Mouse (Mus musculus) embryonic facial prominence, embryonic 11.5 days (tissue): ENCODE measurements at regions not wholly inside any gene's neighbourhood (a gene's known extent, or its start where the extent isn't known, plus 50 kb on each side); places are given as distances from the start of the nearest gene placed in this dataset.

ENCODE experiments used
- ATAC-seq: fragments of 200-750 bp; cut with Nextera tagmentation; replicated peaks from 2 replicates; pipeline ENCODE4 v1.8.0; 2017; ENCODE audit warnings: low read depth; ENCODE audit not compliant: insufficient number of reproducible peaks, low FRiP score, low TSS enrichment
- DNase-seq: peaks from one replicate; pipeline ENCODE4 v3.0.0-alpha.2; 2015; ENCODE audit warnings: low spot score
- H3K27ac ChIP-seq: fragments of 300-500 bp; sonication (generic); replicated peaks from 2 replicates; pipeline ENCODE4 v1.5.1; 2014; ENCODE audit warnings: mild to moderate bottlenecking, low read depth, low read length, control low read depth
- H3K27me3 ChIP-seq: fragments of 300-500 bp; sonication (generic); 2 replicates; pipeline ENCODE4 v1.6.1; 2014; ENCODE audit warnings: mild to moderate bottlenecking, low read length, moderate library complexity, mixed read lengths; ENCODE audit not compliant: control insufficient read depth, insufficient read depth
- H3K36me3 ChIP-seq: fragments of 300-500 bp; sonication (generic); replicated peaks from 2 replicates; pipeline ENCODE4 v1.6.1; 2014; ENCODE audit warnings: low read depth, mild to moderate bottlenecking, low read length, moderate library complexity, mixed read lengths; ENCODE audit not compliant: control insufficient read depth, insufficient read depth
- H3K4me1 ChIP-seq: fragments of 300-500 bp; sonication (generic); 2 replicates; pipeline ENCODE4 v1.6.1; 2014; ENCODE audit warnings: low read length, mixed read lengths; ENCODE audit not compliant: control insufficient read depth, insufficient read depth
- H3K4me2 ChIP-seq: fragments of 300-500 bp; sonication (generic); 2 replicates; pipeline ENCODE4 v1.6.1; 2014; ENCODE audit warnings: low read depth, mild to moderate bottlenecking, control low read depth, low read length, moderate library complexity
- H3K4me3 ChIP-seq: fragments of 300-500 bp; sonication (generic); 2 replicates; pipeline ENCODE4 v1.5.1; 2014; ENCODE audit warnings: low read depth, low read length, control low read depth
- H3K9ac ChIP-seq: fragments of 300-500 bp; sonication (generic); replicated peaks from 2 replicates; pipeline ENCODE4 v1.6.1; 2014; ENCODE audit warnings: mild to moderate bottlenecking, control low read depth, low read length
- H3K9me3 ChIP-seq: fragments of 300-500 bp; sonication (generic); replicated peaks from 2 replicates; pipeline ENCODE4 v1.6.1; 2016; ENCODE audit warnings: mild to moderate bottlenecking, low read length, inconsistent platforms, mixed read lengths; ENCODE audit not compliant: control insufficient read depth
- WGBS: fragments of 180-500 bp; shearing (Covaris S2); extraction: QIAGEN DNeasy Blood & Tissue Kit; methylation state at CpG from one replicate; pipeline ENCODE4 v1.1.7; 2014; 5-methylcytosine and 5-hydroxymethylcytosine counted together

- 50% methylated on average over 3 of the region's 3 CpGs for WGBS
- Histone ChIP-seq H3K27me3 (no peaks in the 10 kb centered on the region), H3K27ac (no peak overlapping the region), H3K36me3 (no peaks in the 10 kb centered on the region), H3K4me2 (no peak overlapping the region), H3K4me1 (no peaks in the 10 kb centered on the region), H3K9ac (no peak overlapping the region), H3K4me3 (no peak overlapping the region), H3K9me3 (no peaks in the 10 kb centered on the region)
- DNase-seq (no peak), ATAC-seq (no peak)
These were observed 712.3 kb upstream of the Klhl29 start for GRCm38 (mm10) chr12:6087627-6088350.

- WGBS, result 36% methylated on average over 2 of the region's 2 CpGs
- Histone ChIP-seq H3K9ac (no peak overlapping the region), H3K4me2 (no peak overlapping the region), H3K36me3 (no peaks in the 10 kb centered on the region), H3K4me3 (no peak overlapping the region), H3K27ac (no peak overlapping the region), H3K9me3 (no peaks in the 10 kb centered on the region), H3K4me1 (no peaks in the 10 kb centered on the region), H3K27me3 (no peaks in the 10 kb centered on the region)
- ATAC-seq (no peak), DNase-seq (peak; percentile 3)
These were observed 711.6 kb upstream of the Klhl29 start for GRCm38 (mm10) chr12:6087071-6087470.

GRCm38 (mm10) chr12:6046866-6047689, 671.6 kb upstream of the Klhl29 start:
- Histone ChIP-seq H3K27me3 (no peaks in the 10 kb centered on the region), H3K4me1 (no peaks in the 10 kb centered on the region), H3K9ac (no peak overlapping the region), H3K4me2 (no peak overlapping the region), H3K4me3 (no peak overlapping the region), H3K27ac (no peak overlapping the region), H3K36me3 (no peaks in the 10 kb centered on the region), H3K9me3 (no peaks in the 10 kb centered on the region)
- DNase-seq (no peak), ATAC-seq (no peak)
- WGBS, result 65% methylated on average over 9 of the region's 9 CpGs

- no peak for ATAC-seq
- H3K4me2 ChIP-seq, result no peak overlapping the region
- H3K4me3 ChIP-seq, result no peak overlapping the region
- H3K9me3 ChIP-seq, result no peaks in the 10 kb centered on the region
- no peak overlapping the region for H3K27ac ChIP-seq
- H3K9ac ChIP-seq, result no peak overlapping the region
- no peak for DNase-seq
- H3K36me3 ChIP-seq, result no peaks in the 10 kb centered on the region
- no peaks in the 10 kb centered on the region for H3K27me3 ChIP-seq
- no peaks in the 10 kb centered on the region for H3K4me1 ChIP-seq
- WGBS, result 78% methylated on average over 2 of the region's 2 CpGs
These were observed 670.6 kb upstream of the Klhl29 start for GRCm38 (mm10) chr12:6046110-6046509.

GRCm38 (mm10) chr12:6042326-6042725, 666.8 kb upstream of the Klhl29 start:
- H3K4me2 ChIP-seq, result no peak overlapping the region
- no peaks in the 10 kb centered on the region for H3K27me3 ChIP-seq
- H3K4me3 ChIP-seq, result no peak overlapping the region
- no peaks in the 10 kb centered on the region for H3K4me1 ChIP-seq
- ATAC-seq, result no peak
- H3K36me3 ChIP-seq, result no peaks in the 10 kb centered on the region
- no peak overlapping the region for H3K27ac ChIP-seq
- WGBS, result 28% methylated on average over 1 of the region's 1 CpGs
- no peak overlapping the region for H3K9ac ChIP-seq
- DNase-seq, result peak; percentile 77
- H3K9me3 ChIP-seq, result no peaks in the 10 kb centered on the region

- Histone ChIP-seq H3K27ac (no peak overlapping the region), H3K36me3 (no peaks in the 10 kb centered on the region), H3K4me2 (no peak overlapping the region), H3K4me1 (no peaks in the 10 kb centered on the region), H3K9me3 (no peaks in the 10 kb centered on the region), H3K27me3 (no peaks in the 10 kb centered on the region), H3K4me3 (no peak overlapping the region), H3K9ac (no peak overlapping the region)
- WGBS, result 87% methylated on average over 3 of the region's 3 CpGs
- DNase-seq (no peak), ATAC-seq (no peak)
These were observed 648.6 kb upstream of the Klhl29 start for GRCm38 (mm10) chr12:6024111-6024510.

- H3K36me3 ChIP-seq, result no peaks in the 10 kb centered on the region
- no peak overlapping the region for H3K27ac ChIP-seq
- H3K4me1 ChIP-seq, result no peaks in the 10 kb centered on the region
- no peaks in the 10 kb centered on the region for H3K27me3 ChIP-seq
- H3K4me2 ChIP-seq, result no peak overlapping the region
- H3K4me3 ChIP-seq, result no peak overlapping the region
- ATAC-seq (no peak), DNase-seq (no peak)
- 75% methylated on average over 2 of the region's 2 CpGs for WGBS
- no peaks in the 10 kb centered on the region for H3K9me3 ChIP-seq
- H3K9ac ChIP-seq, result no peak overlapping the region
These were observed 647.0 kb upstream of the Klhl29 start for GRCm38 (mm10) chr12:6022490-6022889.

GRCm38 (mm10) chr12:6000961-6001360, 625.5 kb upstream of the Klhl29 start:
- Histone ChIP-seq H3K9me3 (no peaks in the 10 kb centered on the region), H3K27ac (no peak overlapping the region), H3K4me2 (no peak overlapping the region), H3K4me3 (no peak overlapping the region), H3K4me1 (no peaks in the 10 kb centered on the region), H3K27me3 (no peaks in the 10 kb centered on the region), H3K36me3 (no peaks in the 10 kb centered on the region), H3K9ac (no peak overlapping the region)
- ATAC-seq (no peak), DNase-seq (no peak)
- WGBS, result 83% methylated on average over 3 of the region's 3 CpGs
